Mouse (Mus musculus) erythroblast, embryonic 14.5 days (primary cell): ENCODE measurements around the gene Plekha6.

Experiments
- GATA1 ChIP-seq: IDR thresholded peaks from 2 replicates; pipeline ENCODE4 v1.6.1; 2012; ENCODE audit warnings: low read length, inconsistent platforms, mixed read lengths
- TAL1 ChIP-seq: IDR thresholded peaks from 3 replicates; pipeline ENCODE4 v1.6.1; 2012; ENCODE audit warnings: low read length, inconsistent platforms, mixed read lengths

GRCm38 (mm10) chr1:133170196-133170595, 6.2 kb downstream of the Plekha6 start:
- TF ChIP-seq GATA1 (no peak), TAL1 (no peak)
